Mouse (Mus musculus) olfactory bulb, adult 2 months (tissue): ENCODE data around the gene Rita1.

ENCODE experiments used
- CTCF ChIP-seq: fragments of 200-500 bp; IDR thresholded peaks from 2 replicates; pipeline ENCODE4 v1.5.1; 2012; ENCODE audit warnings: low read depth, mild to moderate bottlenecking, low read length, moderate library complexity; ENCODE audit not compliant: insufficient read depth
- POLR2A ChIP-seq: fragments of 200-500 bp; IDR thresholded peaks from 2 replicates; pipeline ENCODE4 v1.6.1; 2012; ENCODE audit warnings: mild to moderate bottlenecking, low read depth, low read length, moderate library complexity; ENCODE audit not compliant: insufficient read depth

DNA sequence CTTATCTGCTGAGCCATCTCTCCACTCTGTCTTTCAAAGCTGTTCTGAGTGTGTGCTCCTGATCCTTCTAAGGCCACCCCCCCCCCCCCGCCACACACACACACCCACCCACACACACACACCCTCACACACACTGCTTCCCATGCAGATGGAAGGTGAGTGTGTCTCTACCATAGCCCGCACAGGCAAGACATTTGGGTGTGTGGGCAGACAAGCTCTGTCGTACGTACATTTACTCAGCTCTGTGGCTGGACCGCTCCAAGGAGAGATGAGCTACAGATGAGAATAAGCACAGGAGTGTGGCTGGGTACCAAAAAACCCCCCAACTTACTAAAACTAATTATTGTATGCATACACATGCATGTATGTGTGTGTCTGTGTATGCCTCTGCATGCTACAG is 61.7 kb downstream of the Rita1 start:
- TF ChIP-seq CTCF (no peak), POLR2A (no peak)
